Mouse (Mus musculus) hindbrain, embryonic 12.5 days (tissue): ENCODE measurements around the gene Sdccag8. TPM values are rescaled to one million over a fixed set of nuclear protein-coding genes. Genes with fewer than 3 reads are reported as not detected.

Experiments used
- ATAC-seq: fragments of 200-750 bp; cut with Nextera tagmentation; 2 replicates; pipeline ENCODE4 v1.8.0; 2017; ENCODE audit warnings: moderate TSS enrichment; ENCODE audit not compliant: low FRiP score
- H3K27ac ChIP-seq: fragments of 300-500 bp; sonication (generic); 2 replicates; pipeline ENCODE4 v1.5.1; 2016; ENCODE audit warnings: mild to moderate bottlenecking
- H3K27me3 ChIP-seq: fragments of 300-500 bp; sonication (generic); 2 replicates; pipeline ENCODE4 v1.6.1; 2016; ENCODE audit warnings: mild to moderate bottlenecking
- H3K36me3 ChIP-seq: fragments of 300-500 bp; sonication (generic); 2 replicates; pipeline ENCODE4 v1.6.1; 2016; ENCODE audit warnings: mild to moderate bottlenecking
- H3K4me1 ChIP-seq: fragments of 300-500 bp; sonication (generic); 2 replicates; pipeline ENCODE4 v1.6.1; 2016
- H3K4me2 ChIP-seq: fragments of 300-500 bp; sonication (generic); replicated peaks from 2 replicates; pipeline ENCODE4 v1.6.1; 2016; ENCODE audit warnings: mild to moderate bottlenecking
- H3K4me3 ChIP-seq: fragments of 300-500 bp; sonication (generic); 2 replicates; pipeline ENCODE4 v1.5.1; 2016; ENCODE audit warnings: mild to moderate bottlenecking
- H3K9ac ChIP-seq: fragments of 300-500 bp; sonication (generic); 2 replicates; pipeline ENCODE4 v1.6.1; 2016; ENCODE audit warnings: mild to moderate bottlenecking, moderate library complexity
- H3K9me3 ChIP-seq: fragments of 300-500 bp; sonication (generic); replicated peaks from 2 replicates; pipeline ENCODE4 v1.6.1; 2016; ENCODE audit warnings: mild to moderate bottlenecking
- WGBS: fragments of 180-500 bp; shearing (Covaris S2); methylation state at CpG from one replicate; pipeline ENCODE4 v1.1.7; 2016; 5-methylcytosine and 5-hydroxymethylcytosine counted together
- polyA plus RNA-seq: library from polyadenylated mRNA; unstranded; fragments of >200 nt; fragmentation: Nextera tagmentation; extraction: Ambion mirVana; gene quantifications from 2 replicates; pipeline ENCODE4 v1.2.1, GENCODE M21; 2016

The Sdccag8 gene
- polyA plus RNA-seq, 1 experiment from 2014 or later: 24.8 TPM

DNA sequence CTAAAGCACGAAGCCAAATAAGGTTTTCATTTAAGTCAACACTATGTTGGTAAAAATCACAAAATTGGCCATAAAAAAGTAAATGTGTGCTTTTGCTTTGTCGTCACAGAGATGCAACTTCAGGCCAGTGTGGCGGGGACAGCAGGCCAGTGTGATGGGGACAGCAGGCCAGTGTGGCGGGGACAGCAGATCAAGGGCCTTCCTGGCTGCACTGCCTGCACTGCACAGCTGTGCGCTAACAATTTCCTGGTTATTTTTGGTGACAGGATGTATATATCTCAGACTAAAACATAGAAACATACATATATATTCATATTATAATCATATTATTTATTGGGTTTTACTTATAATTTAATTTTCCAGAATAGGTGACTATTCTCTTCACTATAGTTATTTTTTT, 71.5 kb downstream of the Sdccag8 start:
- H3K4me2 ChIP-seq: no peak overlapping the region
- 85% methylated on average over 5 of the region's 5 CpGs for WGBS
- H3K4me3 ChIP-seq: no peak overlapping the region
- no peak for ATAC-seq
- no peaks in the 10 kb centered on the region for H3K9me3 ChIP-seq
- H3K27ac ChIP-seq: no peak overlapping the region
- H3K27me3 ChIP-seq: no peaks in the 10 kb centered on the region
- H3K9ac ChIP-seq: no peak overlapping the region
- peaks cover 10% of the 10 kb centered on the region; the same call in 1 of the 2 replicates for H3K4me1 ChIP-seq
- no peaks in the 10 kb centered on the region for H3K36me3 ChIP-seq

- Histone ChIP-seq H3K36me3 (no peaks in the 10 kb centered on the region), H3K4me3 (no peak overlapping the region), H3K27me3 (no peaks in the 10 kb centered on the region), H3K4me2 (no peak overlapping the region), H3K9me3 (no peaks in the 10 kb centered on the region), H3K4me1 (no peaks in the 10 kb centered on the region), H3K9ac (no peak overlapping the region), H3K27ac (no peak overlapping the region)
- ATAC-seq: no peak
- 84% methylated on average over 6 of the region's 6 CpGs for WGBS
Observed at GRCm38 (mm10) chr1:176903741-176904140, 89.3 kb downstream of the Sdccag8 start.

GRCm38 (mm10) chr1:176915946-176916345, 101.5 kb downstream of the Sdccag8 start:
- Histone ChIP-seq H3K9ac (no peak overlapping the region), H3K27ac (no peak overlapping the region), H3K4me3 (no peak overlapping the region), H3K36me3 (peaks cover 4% of the 10 kb centered on the region; the same call in 1 of the 2 replicates), H3K4me1 (no peaks in the 10 kb centered on the region), H3K9me3 (no peaks in the 10 kb centered on the region), H3K4me2 (no peak overlapping the region), H3K27me3 (no peaks in the 10 kb centered on the region)
- 96% methylated on average over 2 of the region's 2 CpGs for WGBS
- ATAC-seq: no peak

DNA sequence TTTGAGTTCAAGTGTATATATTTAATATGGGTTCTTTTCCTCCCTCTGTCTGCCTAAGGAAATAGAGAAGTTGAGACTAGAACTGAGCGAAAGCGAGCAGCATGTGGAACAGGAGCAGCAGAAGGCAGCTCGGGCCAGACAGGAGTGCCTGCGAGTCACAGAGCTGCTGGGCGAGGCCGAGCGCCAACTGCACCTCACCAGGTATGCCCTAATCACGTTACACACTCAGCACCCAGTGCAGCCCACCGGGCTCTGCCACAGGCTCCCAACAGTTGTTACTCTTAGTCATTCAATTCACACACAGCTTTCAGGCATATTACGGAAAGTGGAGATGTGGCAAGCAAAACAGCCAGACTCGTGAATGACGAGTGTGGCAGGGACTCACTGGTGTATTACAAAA, 105.0 kb downstream of the Sdccag8 start:
- Histone ChIP-seq H3K4me1 (peaks cover 3% of the 10 kb centered on the region; the same call in 1 of the 2 replicates), H3K4me3 (no peak overlapping the region), H3K27ac (no peak overlapping the region), H3K36me3 (peaks cover 4% of the 10 kb centered on the region; the same call in 1 of the 2 replicates), H3K9ac (no peak overlapping the region), H3K9me3 (no peaks in the 10 kb centered on the region), H3K4me2 (no peak overlapping the region), H3K27me3 (no peaks in the 10 kb centered on the region)
- WGBS: 92% methylated on average over 12 of the region's 12 CpGs
- no peak for ATAC-seq

- Histone ChIP-seq H3K9ac (no peak overlapping the region), H3K27me3 (no peaks in the 10 kb centered on the region), H3K4me2 (no peak overlapping the region), H3K27ac (no peak overlapping the region), H3K36me3 (peaks cover 4% of the 10 kb centered on the region; the same call in 1 of the 2 replicates), H3K4me3 (no peak overlapping the region), H3K9me3 (no peaks in the 10 kb centered on the region), H3K4me1 (peaks cover 5% of the 10 kb centered on the region; the same call in 1 of the 2 replicates)
- WGBS: 25% methylated on average over 5 of the region's 5 CpGs
- ATAC-seq: peak; percentile 81
Observed at GRCm38 (mm10) chr1:176922842-176923241, 108.4 kb downstream of the Sdccag8 start.

DNA sequence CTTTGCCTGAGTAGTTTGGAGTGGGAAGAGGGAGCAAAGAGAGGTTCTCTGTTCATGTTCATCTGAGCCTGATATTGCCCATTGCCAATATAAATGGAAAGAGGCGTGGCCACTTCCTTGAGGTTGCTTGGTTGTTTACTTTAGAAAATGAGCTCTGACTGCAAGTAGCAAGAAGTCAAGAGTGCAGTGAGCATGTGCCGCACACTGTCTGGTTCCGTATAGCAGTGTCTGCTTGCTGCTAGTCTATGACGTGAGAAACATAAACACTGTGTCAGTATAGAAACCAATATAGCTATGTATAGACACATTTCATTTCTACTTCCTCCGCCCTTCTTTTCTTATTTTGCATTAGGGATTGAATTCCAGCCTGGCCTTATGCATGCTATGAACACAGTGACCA, 111.5 kb downstream of the Sdccag8 start:
- Histone ChIP-seq H3K4me2 (no peak overlapping the region), H3K36me3 (no peaks in the 10 kb centered on the region), H3K4me1 (peaks cover 9% of the 10 kb centered on the region; the same call in 1 of the 2 replicates), H3K27me3 (no peaks in the 10 kb centered on the region), H3K4me3 (no peak overlapping the region), H3K9me3 (no peaks in the 10 kb centered on the region), H3K27ac (no peak overlapping the region), H3K9ac (no peak overlapping the region)
- 82% methylated on average over 5 of the region's 5 CpGs for WGBS
- ATAC-seq: no peak

- no peaks in the 10 kb centered on the region for H3K9me3 ChIP-seq
- H3K4me2 ChIP-seq: no peak overlapping the region
- no peak overlapping the region for H3K9ac ChIP-seq
- H3K4me1 ChIP-seq: peaks cover 9% of the 10 kb centered on the region; the same call in 1 of the 2 replicates
- no peaks in the 10 kb centered on the region for H3K36me3 ChIP-seq
- no peak overlapping the region for H3K4me3 ChIP-seq
- WGBS: 88% methylated on average over 9 of the region's 9 CpGs
- H3K27ac ChIP-seq: no peak overlapping the region
- no peaks in the 10 kb centered on the region for H3K27me3 ChIP-seq
- no peak for ATAC-seq
Observed at GRCm38 (mm10) chr1:176927312-176927711, 112.9 kb downstream of the Sdccag8 start.

- Histone ChIP-seq H3K36me3 (no peaks in the 10 kb centered on the region), H3K9me3 (no peaks in the 10 kb centered on the region), H3K4me2 (no peak overlapping the region), H3K27ac (0 out of 2 replicates have a peak overlapping the region, but pooled peaks have one; percentile 23), H3K4me1 (peaks cover 16% of the 10 kb centered on the region; the same call in 1 of the 2 replicates), H3K4me3 (no peak overlapping the region), H3K9ac (no peak overlapping the region), H3K27me3 (no peaks in the 10 kb centered on the region)
- WGBS: 54% methylated on average over 8 of the region's 8 CpGs
- ATAC-seq: peak; percentile 93
Observed at GRCm38 (mm10) chr1:176929710-176930109, 115.2 kb downstream of the Sdccag8 start.

- Histone ChIP-seq H3K4me1 (peaks cover 16% of the 10 kb centered on the region; the same call in 1 of the 2 replicates), H3K36me3 (no peaks in the 10 kb centered on the region), H3K4me3 (no peak overlapping the region), H3K9me3 (no peaks in the 10 kb centered on the region), H3K4me2 (no peak overlapping the region), H3K9ac (no peak overlapping the region), H3K27me3 (no peaks in the 10 kb centered on the region), H3K27ac (no peak overlapping the region)
- no peak for ATAC-seq
- WGBS: 92% methylated on average over 2 of the region's 2 CpGs
Observed at GRCm38 (mm10) chr1:176930574-176930973, 116.1 kb downstream of the Sdccag8 start.

DNA sequence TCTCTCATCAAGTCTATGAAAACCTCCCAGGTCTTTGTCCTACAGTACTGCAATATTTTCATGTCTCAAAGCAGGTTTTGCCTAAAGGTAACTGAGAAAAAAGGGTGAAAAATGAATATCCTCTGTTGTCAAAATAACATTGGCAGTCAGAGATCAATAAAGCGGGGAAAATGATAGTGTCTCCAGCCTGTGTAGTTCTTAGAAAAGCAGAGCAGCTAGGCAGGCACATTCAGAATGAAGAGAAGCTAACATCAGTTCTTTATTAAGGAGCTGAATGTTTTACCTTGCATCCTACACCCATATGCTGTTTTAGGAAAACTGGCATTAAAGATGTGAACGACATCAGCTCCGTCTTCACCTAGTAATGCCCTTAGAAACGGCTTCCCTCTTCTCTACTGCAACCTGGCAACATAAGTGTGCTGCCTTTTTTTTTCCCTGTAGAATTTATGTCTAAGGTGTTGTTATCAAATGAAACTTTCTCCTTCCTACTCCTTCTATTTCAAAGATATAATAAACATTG, 116.6 kb downstream of the Sdccag8 start:
- H3K9me3 ChIP-seq: no peaks in the 10 kb centered on the region
- no peaks in the 10 kb centered on the region for H3K27me3 ChIP-seq
- no peak overlapping the region for H3K4me2 ChIP-seq
- ATAC-seq: no peak
- H3K27ac ChIP-seq: no peak overlapping the region
- 87% methylated on average over 4 of the region's 4 CpGs for WGBS
- H3K9ac ChIP-seq: no peak overlapping the region
- peaks cover 14% of the 10 kb centered on the region; the same call in 1 of the 2 replicates for H3K4me1 ChIP-seq
- no peaks in the 10 kb centered on the region for H3K36me3 ChIP-seq
- H3K4me3 ChIP-seq: no peak overlapping the region

DNA sequence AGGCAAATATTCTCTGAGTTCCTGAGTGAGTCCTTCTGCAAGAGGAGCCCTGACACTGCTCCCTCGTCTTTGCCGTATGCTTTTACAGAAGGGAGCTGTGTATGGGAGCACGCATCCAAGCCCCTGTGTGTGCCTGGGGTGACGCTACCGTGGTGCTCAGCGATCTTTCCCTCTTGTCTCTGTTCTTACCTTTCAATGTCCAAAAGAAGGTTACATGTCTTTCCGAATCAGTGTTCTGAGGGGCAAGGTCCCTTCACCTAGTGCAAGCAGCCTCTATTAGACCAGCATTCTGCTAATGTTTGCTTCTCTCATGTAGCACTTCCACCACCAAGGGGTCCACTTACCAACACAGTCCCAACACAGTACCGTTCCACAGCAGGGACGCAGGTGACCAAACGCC, 117.1 kb downstream of the Sdccag8 start:
- no peak overlapping the region for H3K4me2 ChIP-seq
- H3K9ac ChIP-seq: no peak overlapping the region
- H3K27ac ChIP-seq: no peak overlapping the region
- no peaks in the 10 kb centered on the region for H3K36me3 ChIP-seq
- no peaks in the 10 kb centered on the region for H3K9me3 ChIP-seq
- H3K4me1 ChIP-seq: peaks cover 14% of the 10 kb centered on the region; the same call in 1 of the 2 replicates
- H3K27me3 ChIP-seq: no peaks in the 10 kb centered on the region
- H3K4me3 ChIP-seq: no peak overlapping the region
- WGBS: 80% methylated on average over 10 of the region's 10 CpGs
- ATAC-seq: no peak

DNA sequence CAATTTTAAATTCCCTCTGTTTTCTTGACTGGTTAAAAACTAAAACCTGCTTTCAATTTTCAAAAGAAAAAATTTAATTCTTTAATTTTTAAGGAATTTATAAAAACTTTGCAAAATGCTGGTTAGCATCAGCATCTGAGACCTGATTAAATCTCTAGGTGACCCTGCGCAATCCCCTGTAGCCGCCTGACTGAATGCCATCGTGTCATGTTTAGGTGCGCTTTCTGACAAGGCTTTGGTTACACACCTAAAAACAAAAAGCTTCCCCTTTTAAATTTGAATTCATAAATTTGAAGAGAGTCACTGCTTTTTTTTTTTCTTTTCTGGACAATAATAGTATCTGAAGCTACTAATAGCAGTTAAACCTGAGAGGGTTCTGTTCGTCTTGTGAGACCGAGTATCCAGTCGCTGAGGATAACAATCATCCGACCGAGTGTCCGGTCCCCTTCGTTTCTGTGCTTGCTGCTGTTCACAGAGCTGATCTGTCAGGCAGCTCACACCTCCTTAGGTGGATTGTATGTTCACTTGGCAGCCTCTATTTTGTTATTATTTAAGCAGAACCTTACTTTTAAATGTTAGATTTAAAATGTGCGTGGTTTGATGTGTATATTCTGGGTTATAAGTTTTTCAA, 118.0 kb downstream of the Sdccag8 start:
- no peak for ATAC-seq
- Histone ChIP-seq H3K27ac (no peak overlapping the region), H3K4me3 (no peak overlapping the region), H3K4me2 (no peak overlapping the region), H3K9ac (no peak overlapping the region), H3K4me1 (peaks cover 14% of the 10 kb centered on the region; the same call in 1 of the 2 replicates), H3K27me3 (no peaks in the 10 kb centered on the region), H3K9me3 (no peaks in the 10 kb centered on the region), H3K36me3 (no peaks in the 10 kb centered on the region)
- WGBS: 89% methylated on average over 12 of the region's 12 CpGs

DNA sequence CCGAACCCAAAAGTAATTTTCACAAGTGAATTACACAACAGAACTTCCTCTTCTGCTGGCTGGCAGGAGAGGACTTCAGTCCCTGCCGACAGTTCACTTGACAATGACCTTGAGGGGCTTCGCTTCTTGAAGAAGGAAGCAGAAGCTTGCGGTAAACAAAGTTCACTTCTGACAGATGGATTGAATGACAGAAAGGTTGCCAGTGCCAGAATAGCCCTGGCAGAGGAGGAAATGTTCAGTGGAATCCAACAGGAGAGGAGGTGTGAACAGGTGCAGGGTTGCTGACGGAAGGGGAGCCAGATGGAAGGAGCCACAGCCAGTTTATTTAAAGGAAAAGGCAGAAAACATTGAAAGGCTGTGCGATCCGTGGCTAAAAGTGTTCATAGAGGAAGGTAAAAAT, 118.9 kb downstream of the Sdccag8 start:
- Histone ChIP-seq H3K4me3 (no peak overlapping the region), H3K27ac (no peak overlapping the region), H3K27me3 (no peaks in the 10 kb centered on the region), H3K4me2 (no peak overlapping the region), H3K36me3 (no peaks in the 10 kb centered on the region), H3K9me3 (no peaks in the 10 kb centered on the region), H3K9ac (no peak overlapping the region), H3K4me1 (peaks cover 14% of the 10 kb centered on the region; the same call in 1 of the 2 replicates)
- no peak for ATAC-seq
- WGBS: 70% methylated on average over 7 of the region's 7 CpGs
